Mouse (Mus musculus): Measurements from ENCODE around the gene 4930442H23Rik. TPM values are rescaled to one million over a fixed set of nuclear protein-coding genes. Genes with fewer than 3 reads are reported as not detected.
"Not testable (repeated sequence)": the region's sequence is repeated elsewhere in the genome, so short reads cannot be mapped to it uniquely, and the experiment has no call there.

The 4930442H23Rik gene
- total RNA-seq (2017), result not detected in 2 replicates

DNA sequence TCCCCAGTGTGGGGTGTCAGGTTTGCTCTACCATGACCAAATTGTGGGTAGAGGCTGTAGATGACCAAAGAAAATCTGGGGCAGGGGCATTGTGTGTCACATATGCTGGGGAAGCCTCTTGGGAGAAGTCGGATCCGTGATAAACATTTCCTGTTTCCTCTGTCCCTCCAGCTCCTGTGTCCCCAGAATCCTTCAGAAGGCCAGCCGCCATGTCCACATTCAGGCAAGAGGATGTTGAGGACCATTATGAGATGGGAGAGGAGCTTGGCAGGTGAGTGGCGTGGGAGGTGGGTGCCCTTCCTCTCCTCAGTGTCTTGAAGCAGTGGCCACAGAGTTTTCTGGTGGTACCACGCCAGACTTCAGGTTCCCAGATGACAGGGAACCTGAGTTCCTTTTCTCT, at the start of gene 4930442H23Rik:
TSS of gene 4930442H23Rik (minus strand) at position 45 of the 400 bp plus-strand sequence.
- no peak for ATAC-seq (replicated peaks; ENCODE audit: low read depth, poor library complexity, severe bottlenecking)

GRCm38 (mm10) chr10:81233226-81233585, 49.6 kb upstream of the 4930442H23Rik start:
- no peak for ATAC-seq (replicated peaks; ENCODE audit: low read depth, poor library complexity, severe bottlenecking)

DNA sequence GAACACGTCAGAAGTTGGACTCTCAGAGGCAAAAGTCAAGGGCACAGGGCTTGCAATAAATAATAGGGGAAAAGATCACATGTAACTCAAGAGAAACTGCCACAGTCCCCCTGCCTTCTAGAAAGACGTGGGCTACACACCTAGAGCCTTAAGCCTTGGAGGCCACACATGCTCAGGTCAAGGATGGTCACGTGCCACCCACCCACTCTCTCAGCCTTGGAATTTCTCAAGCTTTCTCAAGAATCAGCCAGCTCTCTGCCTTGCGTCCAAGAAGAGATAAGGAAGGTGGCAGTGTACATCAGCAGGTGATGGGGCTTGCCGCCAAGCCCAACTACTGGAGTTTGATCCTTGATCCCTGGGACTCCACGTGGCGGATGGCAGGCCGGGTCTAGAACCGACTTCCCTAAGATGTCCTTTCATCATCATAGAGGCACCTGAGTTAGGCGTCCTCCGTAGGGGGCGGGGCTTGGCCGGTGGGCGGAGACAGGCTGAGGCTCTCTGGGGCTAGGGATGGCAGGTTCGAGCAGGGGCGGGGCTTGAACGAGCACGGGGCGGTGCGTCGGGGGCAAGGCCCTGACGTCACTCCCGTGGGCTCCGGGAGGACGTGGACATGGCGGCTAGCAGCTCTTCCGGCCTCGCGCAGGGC, 49.1 kb upstream of the 4930442H23Rik start, which contains the start of gene Zfr2:
TSS of gene Zfr2 (plus strand) at position 576 of the 646 bp plus-strand sequence.
- peak; percentile 85 for ATAC-seq (replicated peaks; ENCODE audit: low read depth, poor library complexity, severe bottlenecking)

- ATAC-seq (replicated peaks; ENCODE audit: low read depth, poor library complexity, severe bottlenecking), result no peak
These were observed 47.8 kb upstream of the 4930442H23Rik start for GRCm38 (mm10) chr10:81231436-81231835.

- ATAC-seq (replicated peaks; ENCODE audit: low read depth, poor library complexity, severe bottlenecking), result peak; percentile 34
These were observed 47.0 kb upstream of the 4930442H23Rik start, which contains the start of gene Atcay for GRCm38 (mm10) chr10:81230438-81231332. TSS of gene Atcay (minus strand) at chr10:81230833.

DNA sequence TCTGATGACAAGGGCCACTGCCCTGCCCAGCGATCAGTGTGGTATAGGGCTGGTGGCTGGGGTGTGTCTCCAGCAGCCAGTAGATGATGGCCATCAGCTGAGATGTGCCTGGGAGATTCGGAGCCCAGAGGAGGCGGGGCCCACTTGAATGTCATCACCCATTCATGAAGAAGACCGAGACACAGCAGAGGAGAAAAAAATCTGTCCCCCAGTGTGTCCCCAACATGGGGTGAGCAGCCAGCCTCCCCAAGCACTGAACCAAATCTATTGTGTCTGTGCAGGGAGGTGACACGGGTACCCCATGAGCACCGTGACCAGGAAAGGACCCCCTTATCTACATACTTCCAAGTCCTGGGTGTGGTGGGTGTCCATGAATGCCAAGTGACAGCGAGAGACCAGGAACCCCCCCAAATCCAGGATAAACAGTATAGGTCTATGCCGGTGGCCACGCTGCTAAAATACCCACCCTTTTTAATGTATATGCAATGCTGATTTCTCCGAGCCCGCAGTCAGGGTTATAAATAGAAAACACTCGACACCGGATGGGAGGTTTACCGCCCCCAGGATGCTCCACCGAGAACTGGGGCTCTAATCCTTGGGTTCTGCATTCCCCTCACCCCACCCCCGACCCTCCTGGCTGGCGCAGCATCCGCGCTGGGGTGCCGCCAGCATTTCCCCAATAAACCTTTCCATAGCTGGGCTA, 46.2 kb upstream of the 4930442H23Rik start:
- ATAC-seq (replicated peaks; ENCODE audit: low read depth, poor library complexity, severe bottlenecking), result no peak

DNA sequence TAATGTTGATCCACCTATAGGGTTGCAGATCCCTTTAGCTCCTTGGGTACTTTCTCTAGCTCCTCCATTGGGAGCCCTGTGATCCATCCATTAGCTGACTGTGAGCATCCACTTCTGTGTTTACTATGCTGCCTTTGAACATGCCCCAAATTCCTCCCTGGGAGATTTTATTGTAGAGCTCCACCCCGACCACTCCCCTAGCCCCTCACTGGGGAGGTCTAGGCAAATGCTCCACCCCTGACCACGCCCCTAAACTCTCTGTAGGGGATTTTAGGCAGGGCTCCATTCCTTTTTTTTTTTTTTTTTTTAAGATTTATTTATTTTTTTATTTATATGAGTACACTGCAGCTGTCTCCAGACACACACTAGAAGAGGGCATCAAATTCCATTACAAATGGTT, 40.1 kb upstream of the 4930442H23Rik start:
- ATAC-seq (replicated peaks; ENCODE audit: low read depth, poor library complexity, severe bottlenecking), result not testable (repeated sequence)

DNA sequence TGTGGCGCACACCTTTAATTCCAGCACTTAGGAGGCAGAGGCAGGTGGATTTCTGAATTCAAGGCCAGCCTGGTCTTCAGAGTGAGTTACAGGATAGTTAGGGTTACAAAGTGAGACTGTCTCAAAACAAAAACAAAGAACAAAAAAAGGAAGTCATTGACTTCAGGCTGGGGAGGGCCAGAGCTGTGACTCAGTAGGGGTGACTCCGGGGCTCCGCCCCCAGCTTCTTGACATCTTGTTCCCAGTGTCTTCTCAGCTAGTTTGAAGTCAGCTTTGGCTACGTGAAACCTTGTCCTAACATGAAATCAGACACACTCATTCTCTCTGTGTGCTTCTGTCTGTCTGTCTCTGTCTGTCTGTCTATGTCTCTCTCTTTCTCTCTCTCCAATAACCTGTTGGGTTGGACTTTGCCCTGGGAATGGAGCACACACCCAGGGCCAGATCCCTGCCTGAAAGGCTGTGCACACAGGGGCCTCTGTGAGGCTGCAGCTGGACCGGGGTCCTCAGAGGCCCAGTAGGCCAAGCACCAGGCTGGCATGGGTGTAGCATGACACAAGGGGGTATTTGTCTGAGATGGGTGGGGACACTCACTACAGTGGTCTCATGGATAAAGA, 37.9 kb upstream of the 4930442H23Rik start:
- peak; percentile 74 for ATAC-seq (replicated peaks; ENCODE audit: low read depth, poor library complexity, severe bottlenecking)

DNA sequence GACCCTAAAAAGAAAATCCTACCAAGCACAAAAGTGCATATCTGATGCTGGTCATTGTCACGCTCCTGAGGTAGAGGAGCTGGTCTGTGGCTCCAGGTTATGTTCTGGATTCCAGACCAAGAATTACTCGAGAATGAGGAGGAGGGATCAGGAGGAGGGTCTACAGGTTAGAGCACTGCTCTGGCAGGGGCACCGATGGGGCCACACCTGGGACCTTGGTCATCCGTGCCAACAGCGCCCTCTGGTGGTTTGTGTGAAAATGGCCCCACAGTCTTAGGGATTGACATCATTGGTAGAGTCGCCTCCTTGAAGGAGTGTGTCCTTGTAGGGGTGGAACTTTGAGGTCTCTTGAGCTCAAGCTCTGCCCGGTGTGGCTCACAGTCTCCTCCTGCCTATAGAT, 34.3 kb upstream of the 4930442H23Rik start:
- peak; percentile 65 for ATAC-seq (replicated peaks; ENCODE audit: low read depth, poor library complexity, severe bottlenecking)

DNA sequence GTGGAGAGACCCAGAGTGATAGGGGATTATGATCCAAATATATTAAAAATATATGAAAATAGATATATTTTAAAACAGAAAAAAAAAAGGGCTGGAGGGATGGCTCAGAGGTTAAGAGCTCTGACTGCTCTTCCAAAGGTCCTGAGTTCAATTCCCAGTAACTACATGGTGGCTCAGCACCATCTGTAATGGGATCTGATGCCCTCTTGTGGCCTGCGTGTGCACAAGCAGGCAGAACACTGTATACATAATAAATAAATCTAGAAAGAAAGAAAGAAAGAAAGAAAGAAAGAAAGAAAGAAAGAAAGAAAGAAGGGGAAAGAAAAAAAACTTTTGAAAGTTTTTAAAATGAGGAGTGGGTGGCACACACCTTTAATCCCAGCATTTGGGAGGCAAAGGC, 33.6 kb upstream of the 4930442H23Rik start:
- not testable (repeated sequence) for ATAC-seq (replicated peaks; ENCODE audit: low read depth, poor library complexity, severe bottlenecking)

DNA sequence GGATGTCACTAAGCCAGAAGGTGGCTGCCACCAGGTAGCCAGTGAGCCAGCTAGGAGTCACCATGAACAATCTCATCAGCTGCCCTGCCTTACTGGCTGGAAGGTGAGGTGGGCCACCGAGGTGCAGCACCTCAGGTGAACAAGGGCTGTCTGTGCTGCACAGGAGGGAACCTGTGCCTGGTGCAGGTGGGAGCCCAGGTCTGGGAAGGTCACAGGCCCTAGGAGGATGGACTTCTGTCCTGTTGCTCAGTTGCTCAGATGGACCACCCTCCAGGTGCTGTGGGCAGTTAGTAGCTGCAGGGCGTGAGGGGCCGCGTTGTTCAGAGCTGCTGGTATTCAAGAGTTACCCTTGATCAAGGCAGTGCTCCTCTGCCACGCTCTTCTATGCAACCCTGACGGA, 33.2 kb upstream of the 4930442H23Rik start:
- ATAC-seq (replicated peaks; ENCODE audit: low read depth, poor library complexity, severe bottlenecking), result no peak

DNA sequence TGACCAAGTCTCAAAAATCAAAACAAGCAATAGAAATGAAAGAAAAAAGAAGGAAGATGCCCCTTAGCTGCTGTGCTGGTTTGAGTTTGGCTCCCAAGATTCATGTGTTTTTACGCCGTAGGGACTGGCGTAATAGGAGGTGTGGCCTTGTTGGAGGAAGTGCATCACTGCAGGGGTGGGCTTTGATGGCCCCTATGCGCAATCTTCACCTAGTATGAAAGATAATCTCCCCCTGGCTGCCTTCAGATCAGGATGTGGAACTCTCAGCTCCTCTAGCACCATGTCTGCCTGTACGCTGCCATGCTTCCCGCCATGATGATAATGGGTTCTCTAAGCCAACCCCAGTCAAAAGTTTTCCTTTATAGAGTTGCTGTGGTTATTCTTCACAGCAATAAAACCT, 32.6 kb upstream of the 4930442H23Rik start:
- no peak for ATAC-seq (replicated peaks; ENCODE audit: low read depth, poor library complexity, severe bottlenecking)

DNA sequence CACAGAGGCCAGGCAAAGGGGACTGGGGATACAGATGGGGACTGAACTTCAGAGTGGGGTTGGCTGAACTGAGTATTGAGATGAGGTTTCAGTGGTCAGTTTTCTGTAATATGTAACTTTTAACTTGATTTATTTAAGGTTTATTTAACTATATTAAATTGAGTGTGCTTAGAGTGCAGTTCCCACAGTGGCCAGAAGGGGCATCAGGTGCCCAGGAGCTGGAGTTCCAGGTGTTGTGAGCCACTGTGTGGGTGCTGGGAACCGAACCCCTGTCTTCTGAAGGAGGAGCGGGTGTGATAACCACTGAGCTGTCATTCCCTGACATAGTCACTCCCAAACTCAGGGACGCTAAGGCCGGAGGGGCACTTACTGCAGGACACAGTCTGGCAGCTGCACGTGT, 26.5 kb upstream of the 4930442H23Rik start:
- ATAC-seq (replicated peaks; ENCODE audit: low read depth, poor library complexity, severe bottlenecking), result no peak

- no peak for ATAC-seq (replicated peaks; ENCODE audit: low read depth, poor library complexity, severe bottlenecking)
These were observed 20.5 kb upstream of the 4930442H23Rik start for GRCm38 (mm10) chr10:81204137-81204536.

GRCm38 (mm10) chr10:81202978-81203720, 19.5 kb upstream of the 4930442H23Rik start:
- ATAC-seq (replicated peaks; ENCODE audit: low read depth, poor library complexity, severe bottlenecking), result peak; percentile 68

DNA sequence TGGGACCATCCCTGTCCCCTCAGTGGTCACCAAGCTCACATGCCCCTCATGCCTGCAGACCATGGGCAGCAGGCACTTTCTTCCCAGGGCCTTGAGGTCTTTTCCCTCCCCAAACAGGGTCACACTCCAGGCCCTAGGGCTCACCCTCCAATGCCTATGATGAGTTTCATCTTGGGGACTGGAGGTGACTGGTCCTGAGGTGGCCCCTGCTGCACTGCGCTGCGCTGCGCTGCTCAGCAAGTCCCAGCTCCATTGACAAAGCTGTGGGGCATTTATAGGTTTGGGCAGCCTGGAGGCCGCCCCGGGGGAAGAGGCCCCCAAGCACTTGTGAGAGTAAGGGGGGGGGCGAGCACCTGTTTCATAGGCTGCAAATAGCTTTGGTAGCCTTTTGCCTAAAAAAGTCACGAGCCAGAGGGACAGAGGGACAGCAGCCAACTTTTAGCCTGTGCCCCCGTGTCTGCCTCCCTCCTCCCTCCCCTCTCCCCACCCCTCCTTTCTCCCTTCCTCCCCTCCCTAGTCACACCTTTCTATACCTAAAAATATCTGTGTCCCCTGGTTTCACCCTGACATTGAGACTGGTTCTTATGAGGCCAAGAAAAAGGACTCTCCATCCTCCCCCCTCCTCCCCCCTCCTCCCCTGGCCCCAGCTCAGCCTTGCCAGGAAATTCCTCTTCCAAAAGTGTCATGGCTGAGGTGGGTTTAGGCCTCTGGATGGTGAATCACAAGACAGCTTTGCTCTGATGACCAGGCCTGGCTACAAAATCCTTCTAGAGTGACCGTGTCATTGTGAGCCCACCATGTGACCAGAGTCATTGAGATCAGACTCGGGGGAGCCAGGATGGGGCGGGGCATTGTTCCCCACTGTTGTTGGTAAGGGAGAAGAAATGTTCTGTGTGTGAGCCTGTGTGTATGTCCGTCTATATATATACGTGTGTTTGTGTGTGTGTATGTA, 18.4 kb upstream of the 4930442H23Rik start, which contains the start of gene Nmrk2:
TSS of gene Nmrk2 (minus strand) at position 245 of the 952 bp plus-strand sequence.
- no peak for ATAC-seq (replicated peaks; ENCODE audit: low read depth, poor library complexity, severe bottlenecking)

- no peak for ATAC-seq (replicated peaks; ENCODE audit: low read depth, poor library complexity, severe bottlenecking)
These were observed 17.1 kb upstream of the 4930442H23Rik start for GRCm38 (mm10) chr10:81200605-81201287.

DNA sequence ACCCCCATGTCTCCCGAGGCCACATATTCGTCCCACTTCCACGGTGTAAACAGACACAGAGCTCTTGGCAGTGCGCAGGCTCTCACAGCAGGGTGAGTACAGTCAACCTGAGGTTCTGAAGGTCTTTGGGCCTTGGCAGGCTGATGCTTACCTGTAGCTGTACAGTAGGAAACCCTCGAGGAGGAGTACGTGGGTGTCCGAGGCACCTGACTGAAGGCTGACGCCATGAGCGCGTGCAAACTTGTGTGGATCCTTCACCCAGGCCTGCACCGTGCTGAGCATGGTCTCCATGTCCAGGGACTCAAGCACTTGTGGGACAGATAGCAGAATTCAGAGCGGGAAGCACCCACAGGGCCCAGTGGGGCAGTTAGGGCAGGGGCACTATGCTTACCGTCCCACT, 16.5 kb upstream of the 4930442H23Rik start:
- no peak for ATAC-seq (replicated peaks; ENCODE audit: low read depth, poor library complexity, severe bottlenecking)
